Mouse (Mus musculus): ENCODE data around the gene Marco. TPM values are rescaled to one million over a fixed set of nuclear protein-coding genes. Genes with fewer than 3 reads are reported as not detected.

Marco gene
- 0.40 and 0.64 TPM in 2 replicates for polyA plus RNA-seq (2015; fragmentation: Nextera tagmentation; extraction: Ambion mirVana)

DNA sequence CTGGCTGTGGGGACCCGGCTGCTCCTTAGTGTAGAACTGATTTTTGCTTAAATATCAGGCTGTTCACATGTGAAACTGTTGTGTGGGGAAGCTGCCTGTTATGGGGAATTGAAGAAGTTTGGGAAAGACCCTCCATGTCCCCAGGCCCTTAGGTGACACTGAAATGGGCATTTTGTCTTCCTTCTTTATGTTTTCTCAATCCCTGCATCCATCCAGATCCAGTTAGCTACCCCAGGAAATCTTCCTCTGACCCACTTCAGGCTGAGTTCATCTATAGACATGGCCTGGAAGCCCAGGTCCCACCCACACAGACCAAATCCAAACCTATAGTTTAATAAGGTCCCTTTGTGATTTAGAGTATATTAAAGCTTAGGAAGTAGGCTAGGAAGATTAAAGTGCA, at the start of gene Marco:
Gene Marco (minus strand): TSS at position 101 of the 400 bp plus-strand sequence.
- no peak within 1 kb of the TSS for H3K9ac ChIP-seq
- H3K4me1 ChIP-seq (replicated peaks), result no peaks in the 10 kb centered on the region
- no peaks in the 10 kb centered on the region for H3K9me3 ChIP-seq
- H3K27ac ChIP-seq, result no peak within 1 kb of the TSS
- H3K36me3 ChIP-seq, result no peaks in the 10 kb centered on the region
- no peak within 1 kb of the TSS for H3K4me2 ChIP-seq (replicated peaks)
- WGBS, result 56% methylated on average over 1 of the region's 1 CpGs
- H3K27me3 ChIP-seq (replicated peaks), result no peaks in the 10 kb centered on the region
- H3K4me3 ChIP-seq (replicated peaks), result no peak within 1 kb of the TSS
- no peak for ATAC-seq

DNA sequence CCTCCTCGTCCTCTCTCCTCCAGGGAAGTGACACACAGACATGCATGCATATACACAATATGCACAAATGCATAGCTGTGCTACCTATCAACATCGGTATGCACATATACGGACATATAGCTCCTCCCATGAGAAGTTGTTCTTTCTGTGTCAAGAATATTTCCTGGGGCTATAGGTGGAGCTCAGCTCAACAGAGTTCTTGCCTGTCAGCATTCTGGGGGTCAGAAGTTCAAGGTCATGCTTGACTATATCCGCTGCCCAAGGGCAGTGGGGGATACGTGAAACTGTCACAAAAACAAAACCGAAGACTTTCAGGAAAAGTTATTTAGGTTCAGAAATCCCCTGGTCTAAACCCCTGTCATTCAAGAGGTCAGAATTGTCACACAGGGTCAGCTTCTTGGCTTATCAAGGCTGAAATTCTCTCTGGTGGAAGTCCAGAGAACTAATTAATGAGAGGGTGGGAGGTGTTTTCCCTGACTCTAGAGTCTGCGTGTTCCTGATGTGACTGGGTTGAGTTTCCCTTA, 34.7 kb upstream of the Marco start:
- no peaks in the 10 kb centered on the region for H3K4me1 ChIP-seq (replicated peaks)
- H3K9ac ChIP-seq, result no peak overlapping the region
- H3K9me3 ChIP-seq, result no peaks in the 10 kb centered on the region
- H3K27ac ChIP-seq, result no peak overlapping the region
- no peaks in the 10 kb centered on the region for H3K27me3 ChIP-seq (replicated peaks)
- no peak overlapping the region for H3K4me2 ChIP-seq (replicated peaks)
- H3K4me3 ChIP-seq (replicated peaks), result no peak overlapping the region
- ATAC-seq, result no peak
- WGBS, result 74% methylated on average over 7 of the region's 7 CpGs
- no peaks in the 10 kb centered on the region for H3K36me3 ChIP-seq

DNA sequence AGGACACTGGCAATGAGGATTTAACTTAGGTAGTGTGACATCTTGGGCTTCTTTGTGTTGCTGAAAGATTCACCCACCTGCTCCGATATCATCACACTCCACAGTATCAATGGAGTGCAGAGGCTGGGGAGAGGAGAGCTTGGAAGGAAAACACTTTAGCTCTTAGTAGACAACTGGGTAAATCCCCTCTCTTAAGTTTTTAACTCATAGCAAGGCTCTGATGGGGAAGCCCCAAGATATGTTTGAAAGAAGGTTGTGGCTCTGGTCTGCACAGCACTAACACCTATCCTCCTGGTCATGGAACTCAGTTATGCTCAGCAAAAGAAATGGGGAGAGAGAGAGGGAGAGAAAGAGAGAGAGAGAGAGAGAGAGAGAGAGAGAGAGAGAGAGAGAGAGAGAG, 32.2 kb upstream of the Marco start:
- 90% methylated on average over 1 of the region's 1 CpGs for WGBS
- Histone ChIP-seq H3K9me3 (no peaks in the 10 kb centered on the region), H3K36me3 (no peaks in the 10 kb centered on the region), H3K4me2 (replicated peaks) (no peak overlapping the region), H3K4me3 (replicated peaks) (no peak overlapping the region), H3K27ac (no peak overlapping the region), H3K9ac (no peak overlapping the region), H3K27me3 (replicated peaks) (no peaks in the 10 kb centered on the region), H3K4me1 (replicated peaks) (no peaks in the 10 kb centered on the region)
- ATAC-seq, result no peak

DNA sequence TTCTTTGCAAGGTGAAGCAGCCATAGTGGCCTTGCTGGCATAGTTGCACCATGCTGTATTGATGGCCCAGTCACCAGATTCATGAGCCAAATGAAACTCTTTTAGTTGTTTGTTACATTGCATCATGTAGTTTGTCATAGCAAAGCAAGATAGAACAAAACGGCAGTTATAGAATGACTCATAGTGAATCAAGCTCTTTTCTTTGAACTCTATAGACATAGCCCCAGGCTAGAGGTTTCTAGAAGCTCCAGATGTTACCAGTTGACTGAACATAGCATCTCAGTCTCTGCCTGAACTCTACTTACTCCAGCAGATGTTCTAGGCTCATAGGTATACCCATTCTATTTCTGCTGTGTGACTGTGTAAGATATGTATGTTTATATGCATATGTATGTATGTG, 31.1 kb upstream of the Marco start:
- no peak overlapping the region for H3K27ac ChIP-seq
- no peaks in the 10 kb centered on the region for H3K4me1 ChIP-seq (replicated peaks)
- no peaks in the 10 kb centered on the region for H3K9me3 ChIP-seq
- no peaks in the 10 kb centered on the region for H3K36me3 ChIP-seq
- ATAC-seq, result no peak
- no peak overlapping the region for H3K9ac ChIP-seq
- no peaks in the 10 kb centered on the region for H3K27me3 ChIP-seq (replicated peaks)
- WGBS, result 86% methylated on average over 1 of the region's 1 CpGs
- H3K4me2 ChIP-seq (replicated peaks), result no peak overlapping the region
- H3K4me3 ChIP-seq (replicated peaks), result no peak overlapping the region

DNA sequence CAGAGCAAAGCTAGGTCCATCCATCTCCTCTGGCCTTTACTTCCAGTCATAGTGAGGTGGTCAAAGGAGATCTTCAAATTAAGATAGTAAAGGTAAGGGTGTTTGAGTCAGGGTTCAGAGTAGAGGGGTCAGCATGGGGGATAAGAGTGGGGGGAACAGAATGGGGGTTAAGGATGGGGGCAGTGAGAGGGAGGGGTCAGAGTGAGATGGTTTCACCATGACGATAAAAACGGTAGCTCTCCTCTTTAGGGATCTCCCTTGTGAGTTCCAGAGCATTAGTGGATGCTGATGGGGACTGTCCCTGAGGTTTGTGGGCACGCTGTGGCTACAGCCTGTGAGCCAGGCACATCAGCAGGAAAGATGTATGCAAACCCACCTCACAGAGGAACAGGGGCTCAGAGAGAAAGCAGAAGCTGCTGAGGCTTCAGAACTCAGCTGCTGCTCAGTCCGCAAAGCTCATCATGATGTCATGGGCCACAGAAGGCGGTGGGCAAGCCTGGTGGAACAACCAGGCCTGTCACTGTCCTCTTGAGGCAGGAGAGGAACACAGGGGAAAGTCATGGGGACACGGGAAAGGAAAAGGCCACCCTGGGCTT, 27.6 kb upstream of the Marco start:
- Histone ChIP-seq H3K4me3 (replicated peaks) (no peak overlapping the region), H3K36me3 (no peaks in the 10 kb centered on the region), H3K27ac (no peak overlapping the region), H3K4me1 (replicated peaks) (no peaks in the 10 kb centered on the region), H3K9me3 (no peaks in the 10 kb centered on the region), H3K9ac (no peak overlapping the region), H3K4me2 (replicated peaks) (no peak overlapping the region), H3K27me3 (replicated peaks) (no peaks in the 10 kb centered on the region)
- no peak for ATAC-seq
- WGBS, result 73% methylated on average over 6 of the region's 6 CpGs

DNA sequence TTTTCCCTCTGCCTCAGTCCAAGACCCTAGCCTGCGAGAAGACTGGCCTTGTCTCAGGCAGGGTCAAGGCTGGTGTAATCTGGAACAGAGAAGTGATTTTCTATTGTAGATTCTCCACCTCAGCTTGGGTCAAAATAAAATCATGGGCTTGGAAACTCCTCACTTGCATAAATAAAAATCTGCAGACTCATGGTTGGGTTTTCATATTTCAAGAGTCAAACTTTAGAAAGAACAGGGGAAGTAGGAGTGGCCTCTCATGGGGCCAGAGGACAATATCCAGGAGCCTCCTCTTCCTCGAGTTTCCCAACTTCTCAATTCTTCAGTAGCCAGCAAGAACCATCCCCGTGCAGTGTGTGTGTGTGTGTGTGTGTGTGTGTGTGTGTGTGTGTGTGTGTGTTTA, 26.9 kb upstream of the Marco start:
- no peak overlapping the region for H3K4me3 ChIP-seq (replicated peaks)
- WGBS, result 72% methylated on average over 3 of the region's 3 CpGs
- H3K4me2 ChIP-seq (replicated peaks), result no peak overlapping the region
- no peaks in the 10 kb centered on the region for H3K36me3 ChIP-seq
- no peak overlapping the region for H3K27ac ChIP-seq
- no peaks in the 10 kb centered on the region for H3K4me1 ChIP-seq (replicated peaks)
- no peaks in the 10 kb centered on the region for H3K27me3 ChIP-seq (replicated peaks)
- H3K9ac ChIP-seq, result no peak overlapping the region
- ATAC-seq, result no peak
- H3K9me3 ChIP-seq, result no peaks in the 10 kb centered on the region

DNA sequence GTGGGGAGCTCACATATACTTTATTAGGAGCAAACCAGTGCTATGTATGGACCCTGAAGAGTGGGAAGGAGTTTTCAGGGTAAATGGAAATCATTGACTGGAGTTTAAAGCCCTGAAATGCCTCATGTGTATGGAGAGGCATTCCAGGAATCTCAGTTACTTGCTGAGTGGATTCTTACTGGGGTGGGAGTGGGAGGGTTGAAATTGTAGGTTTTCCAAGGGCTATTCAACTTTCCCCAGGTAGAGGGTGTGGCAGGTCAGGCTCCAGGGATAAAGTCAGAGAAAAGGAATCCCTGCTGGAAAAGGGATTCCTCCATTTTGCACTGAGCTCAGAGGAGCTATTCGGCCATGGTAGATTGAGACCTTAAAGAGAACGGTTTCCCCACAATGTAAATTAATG, 25.1 kb upstream of the Marco start:
- H3K4me2 ChIP-seq (replicated peaks), result no peak overlapping the region
- no peaks in the 10 kb centered on the region for H3K27me3 ChIP-seq (replicated peaks)
- H3K36me3 ChIP-seq, result no peaks in the 10 kb centered on the region
- H3K9me3 ChIP-seq, result no peaks in the 10 kb centered on the region
- 80% methylated on average over 2 of the region's 2 CpGs for WGBS
- no peak overlapping the region for H3K4me3 ChIP-seq (replicated peaks)
- H3K9ac ChIP-seq, result no peak overlapping the region
- H3K4me1 ChIP-seq (replicated peaks), result no peaks in the 10 kb centered on the region
- no peak for ATAC-seq
- no peak overlapping the region for H3K27ac ChIP-seq

DNA sequence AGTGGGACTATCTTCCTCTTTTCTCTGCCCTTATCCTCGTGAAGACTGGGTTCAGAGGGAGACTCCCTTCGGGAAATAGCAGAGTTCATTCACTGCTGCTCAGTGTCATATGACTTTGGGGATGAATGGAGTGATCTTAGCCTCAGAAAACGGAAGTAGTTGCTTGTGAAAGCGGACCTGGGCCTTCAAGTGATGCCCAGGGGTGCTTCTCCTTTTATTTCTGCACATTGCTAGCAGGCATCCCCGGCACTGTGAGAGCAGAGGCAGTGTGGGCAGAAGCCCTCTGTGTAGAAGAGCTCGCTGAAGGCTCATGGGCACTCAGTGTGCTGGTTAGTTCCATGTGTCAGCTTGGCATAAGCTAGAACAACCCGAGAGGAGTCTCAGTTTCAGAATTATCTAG, 12.8 kb upstream of the Marco start:
- no peak overlapping the region for H3K4me3 ChIP-seq (replicated peaks)
- H3K27me3 ChIP-seq (replicated peaks), result no peaks in the 10 kb centered on the region
- WGBS, result 67% methylated on average over 7 of the region's 7 CpGs
- H3K4me1 ChIP-seq (replicated peaks), result no peaks in the 10 kb centered on the region
- no peak overlapping the region for H3K27ac ChIP-seq
- H3K36me3 ChIP-seq, result no peaks in the 10 kb centered on the region
- H3K9ac ChIP-seq, result no peak overlapping the region
- H3K4me2 ChIP-seq (replicated peaks), result no peak overlapping the region
- H3K9me3 ChIP-seq, result no peaks in the 10 kb centered on the region
- no peak for ATAC-seq

DNA sequence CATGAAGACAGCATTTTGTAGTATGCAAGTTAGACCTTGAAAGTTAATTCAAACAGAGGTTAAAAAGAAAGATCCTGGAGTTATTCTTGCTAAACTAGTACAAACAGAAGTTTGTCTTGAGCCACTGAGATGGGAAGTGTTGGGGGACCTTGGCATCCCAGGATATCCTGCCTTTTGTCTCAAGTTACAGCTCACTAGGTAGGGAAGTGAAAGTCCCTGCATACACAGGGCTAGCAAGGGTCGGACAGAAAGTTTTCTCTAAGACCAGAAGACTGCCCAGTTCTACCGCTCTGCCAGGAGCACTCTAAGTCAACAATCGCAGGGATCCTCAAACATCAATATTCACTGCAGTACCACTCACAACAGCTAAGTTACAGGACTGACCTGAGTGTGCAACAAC, 5.5 kb upstream of the Marco start:
- H3K9me3 ChIP-seq, result no peaks in the 10 kb centered on the region
- H3K4me3 ChIP-seq (replicated peaks), result no peak overlapping the region
- ATAC-seq, result no peak
- H3K9ac ChIP-seq, result no peak overlapping the region
- H3K27ac ChIP-seq, result no peak overlapping the region
- no peak overlapping the region for H3K4me2 ChIP-seq (replicated peaks)
- 49% methylated on average over 3 of the region's 3 CpGs for WGBS
- H3K4me1 ChIP-seq (replicated peaks), result no peaks in the 10 kb centered on the region
- no peaks in the 10 kb centered on the region for H3K36me3 ChIP-seq
- H3K27me3 ChIP-seq (replicated peaks), result no peaks in the 10 kb centered on the region

DNA sequence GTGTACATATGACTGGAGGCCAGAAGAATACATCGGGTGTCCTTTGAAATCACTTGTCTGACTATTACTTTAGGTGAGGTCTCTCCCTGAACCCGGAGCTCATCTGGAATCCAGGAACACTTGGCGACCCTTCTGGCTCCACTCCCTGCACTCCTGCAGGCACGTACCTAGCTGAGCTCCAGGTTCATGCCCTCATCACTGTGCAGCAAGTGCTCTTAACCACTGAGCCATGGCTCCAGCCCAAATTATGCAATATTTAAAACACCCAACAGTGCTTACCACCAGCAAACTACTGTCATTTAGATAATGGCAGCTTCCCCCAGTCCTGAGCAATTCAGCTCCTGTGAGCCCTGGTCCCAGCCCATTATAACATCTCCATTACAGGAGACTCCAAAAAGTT, 4.2 kb upstream of the Marco start:
- no peak for ATAC-seq
- WGBS, result 79% methylated on average over 4 of the region's 4 CpGs
- H3K4me2 ChIP-seq (replicated peaks), result no peak overlapping the region
- no peak overlapping the region for H3K27ac ChIP-seq
- no peaks in the 10 kb centered on the region for H3K4me1 ChIP-seq (replicated peaks)
- no peak overlapping the region for H3K9ac ChIP-seq
- H3K4me3 ChIP-seq (replicated peaks), result no peak overlapping the region
- no peaks in the 10 kb centered on the region for H3K9me3 ChIP-seq
- H3K27me3 ChIP-seq (replicated peaks), result no peaks in the 10 kb centered on the region
- H3K36me3 ChIP-seq, result no peaks in the 10 kb centered on the region

DNA sequence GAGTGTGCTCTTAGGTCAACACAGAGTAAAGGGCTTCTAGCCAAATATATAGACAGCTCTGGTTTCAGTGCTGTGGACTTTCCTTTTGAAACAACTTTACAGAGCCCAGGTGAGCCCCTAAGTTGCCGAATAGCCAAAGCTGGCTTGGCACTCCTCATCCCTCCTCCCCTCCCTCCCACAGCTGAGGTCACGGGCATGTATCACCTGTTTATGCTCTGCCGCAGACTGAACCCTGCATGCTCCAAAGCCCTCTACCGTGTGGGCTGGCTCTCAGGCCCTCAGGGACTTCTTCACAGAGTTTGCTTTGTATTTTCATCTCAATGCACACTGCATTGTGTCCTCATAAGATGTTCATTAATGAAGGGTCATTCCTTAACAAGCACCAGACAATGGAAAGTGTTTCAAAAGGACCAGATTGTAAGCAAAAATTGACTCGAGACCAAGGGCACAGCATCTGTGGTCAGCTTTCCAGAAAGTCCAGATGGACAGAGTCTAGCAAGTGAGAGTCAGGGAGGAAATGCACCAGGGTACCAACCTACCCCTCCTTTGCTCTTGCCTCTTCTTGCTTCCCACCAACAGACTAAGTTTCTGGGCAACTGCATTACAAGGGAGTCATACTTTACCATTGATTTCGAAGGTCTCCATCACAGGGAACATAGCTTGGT, 646 bp downstream of the Marco start:
- H3K27ac ChIP-seq, result no peak overlapping the region
- no peaks in the 10 kb centered on the region for H3K36me3 ChIP-seq
- H3K4me2 ChIP-seq (replicated peaks), result no peak overlapping the region
- H3K27me3 ChIP-seq (replicated peaks), result no peaks in the 10 kb centered on the region
- WGBS, result 70% methylated on average over 6 of the region's 6 CpGs
- no peak overlapping the region for H3K9ac ChIP-seq
- no peak for ATAC-seq
- no peak overlapping the region for H3K4me3 ChIP-seq (replicated peaks)
- H3K4me1 ChIP-seq (replicated peaks), result no peaks in the 10 kb centered on the region
- H3K9me3 ChIP-seq, result no peaks in the 10 kb centered on the region

DNA sequence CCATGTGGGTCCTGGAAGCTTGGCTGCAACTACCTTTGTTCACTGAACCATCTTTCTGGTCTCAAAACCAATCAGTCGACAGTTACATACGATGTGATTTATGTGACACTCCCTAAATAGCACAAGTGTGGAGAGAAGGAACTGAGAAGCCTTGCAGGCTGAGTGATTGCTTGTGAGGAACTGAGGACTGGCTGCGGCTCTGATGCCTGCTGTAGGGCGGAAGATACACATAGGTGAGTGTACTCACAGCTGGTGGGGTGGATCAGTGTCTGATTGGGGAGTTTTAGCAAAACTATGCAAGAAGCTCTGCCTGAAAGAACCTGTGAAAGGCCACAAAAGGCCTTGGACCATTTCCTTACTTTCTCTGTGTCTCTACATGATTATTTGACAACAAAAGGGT, 3.3 kb downstream of the Marco start:
- no peak overlapping the region for H3K27ac ChIP-seq
- no peaks in the 10 kb centered on the region for H3K36me3 ChIP-seq
- no peaks in the 10 kb centered on the region for H3K27me3 ChIP-seq (replicated peaks)
- ATAC-seq, result no peak
- H3K4me3 ChIP-seq (replicated peaks), result no peak overlapping the region
- no peak overlapping the region for H3K9ac ChIP-seq
- no peak overlapping the region for H3K4me2 ChIP-seq (replicated peaks)
- no peaks in the 10 kb centered on the region for H3K9me3 ChIP-seq
- 70% methylated on average over 4 of the region's 4 CpGs for WGBS
- no peaks in the 10 kb centered on the region for H3K4me1 ChIP-seq (replicated peaks)

DNA sequence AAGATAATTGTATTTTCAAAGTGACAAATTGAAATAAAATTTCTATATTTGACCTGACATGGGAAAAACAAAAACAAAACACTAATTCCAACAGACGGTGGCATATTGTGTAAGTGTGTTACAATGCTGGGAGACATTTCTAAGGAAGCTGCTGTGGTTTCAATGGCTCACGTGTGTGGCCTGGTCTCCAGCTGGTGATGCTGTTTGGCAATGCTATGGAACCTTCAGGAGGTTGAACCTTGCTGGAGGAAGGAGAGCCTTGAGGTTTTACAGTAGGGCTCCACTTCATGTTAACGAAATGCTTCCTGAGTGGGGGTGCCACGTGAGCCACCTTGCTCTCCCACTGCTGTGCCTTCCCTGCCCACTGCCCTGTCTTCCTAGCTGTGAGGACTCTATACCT, 6.8 kb downstream of the Marco start:
- Histone ChIP-seq H3K9ac (no peak overlapping the region), H3K27me3 (replicated peaks) (no peaks in the 10 kb centered on the region), H3K36me3 (no peaks in the 10 kb centered on the region), H3K4me1 (replicated peaks) (no peaks in the 10 kb centered on the region), H3K9me3 (no peaks in the 10 kb centered on the region), H3K27ac (no peak overlapping the region), H3K4me2 (replicated peaks) (no peak overlapping the region), H3K4me3 (replicated peaks) (no peak overlapping the region)
- 73% methylated on average over 4 of the region's 4 CpGs for WGBS
- ATAC-seq, result no peak

All from intestine, embryonic 15.5 days (tissue).